Mouse (Mus musculus) testis, adult 2 months (tissue): Measurements from ENCODE around the gene Mical2. TPM values are rescaled to one million over a fixed set of nuclear protein-coding genes. Genes with fewer than 3 reads are reported as not detected.
A peak's percentile ranks its signal among the peaks of the same experiment; 100 is the strongest.

Source experiments
- H3K27ac ChIP-seq: fragments of 200-500 bp; 2 replicates; pipeline ENCODE4 v1.5.1; 2012; ENCODE audit warnings: low read depth, low read length; ENCODE audit not compliant: control insufficient read depth, insufficient read depth
- H3K27me3 ChIP-seq: fragments of 200-500 bp; 2 replicates; pipeline ENCODE4 v1.6.1; 2012; ENCODE audit warnings: mild to moderate bottlenecking, low read length, moderate library complexity; ENCODE audit not compliant: control insufficient read depth, insufficient read depth
- H3K36me3 ChIP-seq: fragments of 200-500 bp; 2 replicates; pipeline ENCODE4 v1.6.1; 2012; ENCODE audit warnings: mild to moderate bottlenecking, low read length; ENCODE audit not compliant: control insufficient read depth, insufficient read depth
- H3K4me1 ChIP-seq: fragments of 200-500 bp; 2 replicates; pipeline ENCODE4 v1.6.1; 2012; ENCODE audit warnings: low read length; ENCODE audit not compliant: control insufficient read depth, insufficient read depth
- H3K4me3 ChIP-seq: fragments of 200-500 bp; 2 replicates; pipeline ENCODE4 v1.5.1; 2012; ENCODE audit warnings: low read depth, mild to moderate bottlenecking, low read length, moderate library complexity, mixed read lengths; ENCODE audit not compliant: control insufficient read depth
- CTCF ChIP-seq: fragments of 200-500 bp; IDR thresholded peaks from 2 replicates; pipeline ENCODE4 v1.5.1; 2012; ENCODE audit warnings: low read depth, mild to moderate bottlenecking, inconsistent platforms, low read length, moderate library complexity; ENCODE audit not compliant: control insufficient read depth, insufficient read depth, insufficient replicate concordance
- POLR2A ChIP-seq: fragments of 200-500 bp; IDR thresholded peaks from 2 replicates; pipeline ENCODE4 v1.6.1; 2012; ENCODE audit warnings: low read depth, mild to moderate bottlenecking, inconsistent platforms, low read length, moderate library complexity; ENCODE audit not compliant: control insufficient read depth
- polyA plus RNA-seq: library from polyadenylated mRNA; depleted of rRNA; stranded (reverse); fragments of >200 nt; gene quantifications from 2 replicates; pipeline ENCODE4 v1.2.3, GENCODE M21; 2012

Gene Mical2
- polyA plus RNA-seq, 1 experiment, result 148 TPM

DNA sequence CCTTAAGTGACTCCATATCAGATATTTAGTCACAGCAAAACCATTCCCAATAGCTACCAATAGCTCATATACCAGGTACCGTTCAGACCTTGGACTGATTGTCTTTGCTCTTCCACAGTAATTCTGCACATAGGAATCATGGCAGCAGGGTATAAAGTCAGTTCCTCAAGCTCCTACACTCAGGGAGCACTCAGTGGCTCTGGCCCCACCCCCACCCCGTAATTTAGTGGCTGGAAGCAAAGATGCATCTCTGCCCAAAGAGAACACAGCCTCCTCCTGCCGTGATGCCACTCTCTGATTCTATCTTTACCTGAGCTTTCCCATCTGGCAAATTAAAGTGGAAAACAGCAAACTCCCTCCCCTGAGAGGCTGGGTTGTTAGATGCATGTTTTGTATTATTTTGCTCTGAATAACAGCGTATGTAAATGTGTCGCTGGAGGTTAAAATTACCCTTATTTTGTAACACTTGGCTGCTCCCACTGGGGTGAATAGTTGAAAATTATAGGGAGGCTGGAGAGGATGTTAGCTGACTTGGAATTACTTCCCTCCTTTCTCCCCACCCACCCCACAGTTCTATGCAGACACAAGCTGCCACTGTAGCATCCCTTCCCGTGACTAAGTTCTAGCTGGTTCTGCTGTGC is 164.1 kb downstream of the Mical2 start:
- TF ChIP-seq CTCF (no peak), POLR2A (no peak)
- Histone ChIP-seq H3K27me3 (no peaks in the 10 kb centered on the region), H3K36me3 (no peaks in the 10 kb centered on the region), H3K4me3 (no peak overlapping the region), H3K27ac (no peak overlapping the region), H3K4me1 (no peaks in the 10 kb centered on the region)

DNA sequence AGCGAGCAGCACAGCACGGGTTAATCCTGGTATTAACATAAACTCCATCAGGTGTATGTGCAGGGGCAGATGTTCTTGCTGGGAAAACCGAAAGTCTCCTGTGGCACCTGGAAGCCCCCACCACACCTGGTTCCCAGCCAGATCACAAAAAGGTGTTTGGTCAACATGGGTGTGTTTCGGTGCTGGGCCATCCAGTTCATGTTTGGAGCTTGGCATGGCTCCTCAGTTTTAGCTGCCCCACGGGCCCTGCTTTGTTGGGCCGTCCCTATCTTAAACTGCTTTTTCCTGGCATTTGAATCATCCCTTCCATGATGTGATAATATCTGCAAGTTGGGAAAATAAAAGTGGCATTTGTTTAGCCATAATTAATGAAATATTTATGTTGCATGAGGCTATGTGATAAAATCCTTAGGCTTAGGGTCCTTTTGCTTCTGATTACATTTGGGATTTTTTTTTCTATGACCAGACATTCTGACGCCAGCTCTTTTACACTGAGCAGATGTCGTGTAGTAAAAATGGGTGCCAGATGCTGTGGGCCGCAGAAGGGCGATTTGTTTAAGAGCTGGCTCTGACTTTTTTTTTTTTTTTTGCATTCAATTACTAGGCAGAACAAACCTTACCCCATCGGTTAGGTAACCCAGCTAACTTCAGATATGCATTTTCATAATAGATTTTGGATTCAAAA is 164.7 kb downstream of the Mical2 start:
- no peaks in the 10 kb centered on the region for H3K27me3 ChIP-seq
- H3K4me3 ChIP-seq, result no peak overlapping the region
- TF ChIP-seq CTCF (no peak), POLR2A (no peak)
- H3K36me3 ChIP-seq, result no peaks in the 10 kb centered on the region
- H3K27ac ChIP-seq, result no peak overlapping the region
- no peaks in the 10 kb centered on the region for H3K4me1 ChIP-seq

DNA sequence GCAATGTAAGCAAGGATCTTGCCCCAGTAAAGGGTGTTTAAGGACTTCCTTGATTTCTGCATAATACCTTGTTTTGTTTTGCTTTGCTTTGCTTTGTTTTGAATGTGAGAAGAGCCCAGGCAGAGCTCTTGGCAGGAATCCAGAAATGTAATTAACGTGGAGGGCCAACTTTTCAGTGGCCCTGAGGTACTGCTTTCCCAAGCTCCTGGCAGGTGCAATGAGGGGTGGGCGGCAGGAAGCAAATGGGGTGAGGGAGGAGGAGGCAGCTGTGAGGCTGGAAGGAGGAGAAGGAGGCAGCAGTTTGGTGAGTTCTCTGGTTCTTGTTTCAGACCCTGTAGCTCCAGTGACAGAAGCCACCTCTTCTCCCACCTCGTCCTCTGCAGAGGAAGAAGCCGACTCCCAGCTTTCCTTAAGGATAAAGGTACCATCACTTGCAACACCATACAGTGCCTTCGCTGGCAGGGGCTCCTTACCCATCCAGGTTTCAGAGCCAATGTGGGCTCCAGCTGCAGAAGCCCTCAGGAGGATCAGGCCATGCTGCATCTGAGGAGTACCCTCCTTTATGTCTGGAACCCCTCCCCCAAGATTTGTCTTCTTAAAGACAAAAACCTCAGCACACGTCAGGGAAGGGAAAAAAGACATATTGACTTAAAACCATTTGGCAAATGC is 165.4 kb downstream of the Mical2 start:
- no peak for TF ChIP-seq CTCF
- no peak for TF ChIP-seq POLR2A
- Histone ChIP-seq H3K4me3 (no peak overlapping the region), H3K36me3 (no peaks in the 10 kb centered on the region), H3K27me3 (no peaks in the 10 kb centered on the region), H3K4me1 (no peaks in the 10 kb centered on the region), H3K27ac (no peak overlapping the region)

DNA sequence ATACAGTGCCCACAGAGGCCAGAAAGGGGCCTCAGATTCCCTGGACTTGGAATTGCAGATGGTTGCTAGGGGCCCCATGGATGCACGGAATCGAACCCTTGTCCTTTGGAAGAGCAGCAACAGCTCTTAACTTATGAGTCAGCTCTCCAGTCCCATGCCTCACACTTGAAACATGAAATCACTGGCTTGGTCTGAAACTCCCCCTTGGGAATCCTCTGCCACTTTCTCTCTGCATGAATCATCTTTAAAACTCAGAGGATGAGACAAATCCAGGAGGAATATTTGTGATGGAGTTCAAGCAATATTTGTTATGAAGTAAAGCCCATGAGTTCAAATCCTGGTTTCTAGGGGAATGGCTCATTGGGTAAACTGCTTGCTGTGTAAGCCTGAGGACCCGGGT is 172.1 kb downstream of the Mical2 start:
- Histone ChIP-seq H3K4me3 (no peak overlapping the region), H3K27ac (no peak overlapping the region), H3K4me1 (no peaks in the 10 kb centered on the region), H3K36me3 (no peaks in the 10 kb centered on the region), H3K27me3 (no peaks in the 10 kb centered on the region)
- TF ChIP-seq POLR2A, result no peak
- no peak for TF ChIP-seq CTCF

DNA sequence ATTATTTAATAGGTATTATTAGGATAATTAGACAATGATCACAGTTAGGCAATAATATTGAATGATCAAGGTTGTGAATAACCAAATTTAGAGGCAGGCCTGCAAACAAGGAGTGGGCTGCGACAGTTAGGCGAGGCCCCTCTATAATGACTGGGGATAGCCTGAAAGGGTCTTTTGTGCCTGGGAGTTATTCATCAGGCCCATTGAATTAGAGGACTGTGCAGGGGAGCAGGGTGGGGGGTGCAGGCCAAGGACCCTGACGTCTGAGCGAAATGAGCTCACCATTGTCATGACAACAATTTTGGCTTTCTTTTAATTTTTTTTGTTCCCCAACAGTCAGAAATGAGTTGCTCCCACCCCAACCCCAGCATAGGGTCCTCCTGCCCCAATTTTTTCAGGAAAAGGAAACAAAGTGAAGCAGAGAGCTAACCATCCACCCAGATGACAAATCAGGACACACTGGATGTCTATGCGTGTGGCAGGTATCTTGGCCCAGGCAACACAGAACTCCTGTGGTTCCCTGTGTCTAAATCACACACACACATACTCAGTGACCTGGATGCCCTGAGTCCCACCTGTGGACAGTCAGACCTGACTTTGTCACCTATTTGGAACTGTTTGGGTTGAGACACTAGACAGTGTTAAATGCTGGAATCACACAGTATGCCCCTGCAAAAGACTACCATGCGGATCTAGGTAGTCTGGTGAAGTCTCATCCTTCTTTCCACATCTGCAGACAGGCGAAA is 173.9 kb downstream of the Mical2 start:
- Histone ChIP-seq H3K27ac (no peak overlapping the region), H3K4me1 (no peaks in the 10 kb centered on the region), H3K36me3 (no peaks in the 10 kb centered on the region), H3K4me3 (no peak overlapping the region), H3K27me3 (no peaks in the 10 kb centered on the region)
- TF ChIP-seq POLR2A (no peak), CTCF (no peak)

DNA sequence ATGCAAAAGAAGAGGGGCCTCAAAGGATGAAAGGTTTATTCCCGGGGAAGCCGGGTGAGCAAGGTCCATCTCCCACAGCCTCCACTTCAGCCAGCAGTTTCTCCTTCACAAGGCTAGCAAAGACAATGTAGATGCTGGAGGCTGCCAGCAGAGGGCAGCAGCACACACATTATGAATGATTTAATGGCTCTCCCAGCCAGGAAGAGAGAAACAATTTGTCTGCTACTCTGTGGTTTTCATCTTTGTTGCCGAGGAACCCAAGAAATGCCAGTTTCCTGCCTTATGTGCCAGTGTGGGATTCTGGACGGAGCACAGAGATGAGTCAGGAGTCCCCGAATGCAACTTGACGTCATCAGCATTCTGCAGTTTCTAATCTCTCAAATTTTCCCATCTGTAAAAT is 174.5 kb downstream of the Mical2 start:
- no peaks in the 10 kb centered on the region for H3K27me3 ChIP-seq
- no peak overlapping the region for H3K4me3 ChIP-seq
- no peaks in the 10 kb centered on the region for H3K4me1 ChIP-seq
- no peaks in the 10 kb centered on the region for H3K36me3 ChIP-seq
- no peak overlapping the region for H3K27ac ChIP-seq
- TF ChIP-seq POLR2A (no peak), CTCF (peak; percentile 87)

DNA sequence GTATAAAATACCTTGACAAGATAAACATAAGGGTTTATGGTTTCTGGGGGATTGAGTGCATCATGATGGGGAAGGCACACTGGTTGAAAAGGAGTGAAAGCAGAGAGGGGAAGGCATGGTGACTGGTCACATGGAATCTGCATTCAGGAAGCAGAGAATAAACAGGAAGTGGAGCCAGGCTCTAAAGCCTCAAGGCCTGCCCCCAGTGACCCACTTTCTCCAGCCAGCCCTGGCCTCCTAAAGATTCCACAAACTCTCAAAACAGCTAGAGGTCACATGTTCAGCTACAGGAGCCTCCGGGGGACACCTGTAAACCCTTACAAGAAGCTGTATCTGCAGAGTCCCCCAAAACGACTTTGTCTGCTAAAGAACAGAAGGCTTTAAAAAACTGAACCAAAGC is 179.4 kb downstream of the Mical2 start:
- H3K4me1 ChIP-seq, result no peaks in the 10 kb centered on the region
- H3K27ac ChIP-seq, result no peak overlapping the region
- H3K27me3 ChIP-seq, result no peaks in the 10 kb centered on the region
- H3K4me3 ChIP-seq, result no peak overlapping the region
- TF ChIP-seq CTCF (no peak), POLR2A (no peak)
- no peaks in the 10 kb centered on the region for H3K36me3 ChIP-seq
